Mouse (Mus musculus): Measurements from ENCODE around the gene Lmo2. TPM values are rescaled to one million over a fixed set of nuclear protein-coding genes. Genes with fewer than 3 reads are reported as not detected.

Lmo2 gene
- polyA plus RNA-seq, 1 experiment from 2014 or later = 15.7 TPM

GRCm38 (mm10) chr2:103947982-103948655 lies 9.7 kb upstream of the Lmo2 start:
- 67% methylated on average over 8 of the region's 8 CpGs for WGBS
- DNase-seq (ENCODE audit: low spot score) = no peak
- H3K27me3 ChIP-seq (replicated peaks; ENCODE audit: low read depth, poor library complexity, severe bottlenecking) = 0 out of 2 replicates have a peak, but pooled peaks cover 3% of the 10 kb centered on the region
- H3K36me3 ChIP-seq (replicated peaks) = no peaks in the 10 kb centered on the region
- H3K4me1 ChIP-seq = peaks cover 11% of the 10 kb centered on the region; the same call in 1 of the 2 replicates
- H3K27ac ChIP-seq (replicated peaks) = no peak overlapping the region
- no peak overlapping the region for H3K4me3 ChIP-seq
- H3K9me3 ChIP-seq = no peaks in the 10 kb centered on the region

GRCm38 (mm10) chr2:103953050-103953835 lies 4.5 kb upstream of the Lmo2 start:
- no peak overlapping the region for H3K4me3 ChIP-seq
- DNase-seq (ENCODE audit: low spot score) = no peak
- H3K36me3 ChIP-seq (replicated peaks) = no peaks in the 10 kb centered on the region
- no peaks in the 10 kb centered on the region for H3K27me3 ChIP-seq (replicated peaks; ENCODE audit: low read depth, poor library complexity, severe bottlenecking)
- H3K27ac ChIP-seq (replicated peaks) = no peak overlapping the region
- H3K4me1 ChIP-seq = no peaks in the 10 kb centered on the region
- WGBS = 92% methylated on average over 6 of the region's 6 CpGs
- no peaks in the 10 kb centered on the region for H3K9me3 ChIP-seq

GRCm38 (mm10) chr2:103955714-103956113 lies 2.1 kb upstream of the Lmo2 start:
- 81% methylated on average over 3 of the region's 3 CpGs for WGBS
- H3K36me3 ChIP-seq (replicated peaks) = no peaks in the 10 kb centered on the region
- H3K4me3 ChIP-seq = no peak overlapping the region
- H3K4me1 ChIP-seq = no peaks in the 10 kb centered on the region
- H3K27me3 ChIP-seq (replicated peaks; ENCODE audit: low read depth, poor library complexity, severe bottlenecking) = no peaks in the 10 kb centered on the region
- DNase-seq (ENCODE audit: low spot score) = no peak
- H3K9me3 ChIP-seq = no peaks in the 10 kb centered on the region
- no peak overlapping the region for H3K27ac ChIP-seq (replicated peaks)

- H3K27ac ChIP-seq (replicated peaks) = no peak overlapping the region
- H3K4me3 ChIP-seq = no peak overlapping the region
- no peaks in the 10 kb centered on the region for H3K9me3 ChIP-seq
- WGBS = 83% methylated on average over 6 of the region's 6 CpGs
- H3K27me3 ChIP-seq (replicated peaks; ENCODE audit: low read depth, poor library complexity, severe bottlenecking) = no peaks in the 10 kb centered on the region
- DNase-seq (ENCODE audit: low spot score) = no peak
- H3K4me1 ChIP-seq = no peaks in the 10 kb centered on the region
- no peaks in the 10 kb centered on the region for H3K36me3 ChIP-seq (replicated peaks)
Measured at GRCm38 (mm10) chr2:103956867-103957266, 919 bp upstream of the Lmo2 start.

- 78% methylated on average over 3 of the region's 3 CpGs for WGBS
Measured at GRCm38 (mm10) chr2:103958634-103959033, 848 bp downstream of the Lmo2 start.

GRCm38 (mm10) chr2:103959066-103959465 lies 1.3 kb downstream of the Lmo2 start:
- DNase-seq (ENCODE audit: low spot score) = no peak
- 90% methylated on average over 5 of the region's 5 CpGs for WGBS
- H3K27ac ChIP-seq (replicated peaks) = no peak overlapping the region
- H3K27me3 ChIP-seq (replicated peaks; ENCODE audit: low read depth, poor library complexity, severe bottlenecking) = no peaks in the 10 kb centered on the region
- H3K9me3 ChIP-seq = no peaks in the 10 kb centered on the region
- no peaks in the 10 kb centered on the region for H3K4me1 ChIP-seq
- H3K4me3 ChIP-seq = no peak overlapping the region
- no peaks in the 10 kb centered on the region for H3K36me3 ChIP-seq (replicated peaks)

More at GRCm38 (mm10) chr2:103958634-103959033, 848 bp downstream of the Lmo2 start:
- H3K4me1 ChIP-seq = no peaks in the 10 kb centered on the region
- H3K27ac ChIP-seq (replicated peaks) = no peak overlapping the region
- no peaks in the 10 kb centered on the region for H3K9me3 ChIP-seq
- no peaks in the 10 kb centered on the region for H3K36me3 ChIP-seq (replicated peaks)
- no peak overlapping the region for H3K4me3 ChIP-seq
- H3K27me3 ChIP-seq (replicated peaks; ENCODE audit: low read depth, poor library complexity, severe bottlenecking) = no peaks in the 10 kb centered on the region
- DNase-seq (ENCODE audit: low spot score) = no peak

GRCm38 (mm10) chr2:103959574-103959973 lies 1.8 kb downstream of the Lmo2 start:
- no peak for DNase-seq (ENCODE audit: low spot score)

GRCm38 (mm10) chr2:103962349-103962748 lies 4.6 kb downstream of the Lmo2 start:
- no peaks in the 10 kb centered on the region for H3K9me3 ChIP-seq
- peaks cover 26% of the 10 kb centered on the region for H3K27me3 ChIP-seq (replicated peaks; ENCODE audit: low read depth, poor library complexity, severe bottlenecking)
- H3K4me3 ChIP-seq = no peak overlapping the region
- H3K27ac ChIP-seq (replicated peaks) = no peak overlapping the region
- no peaks in the 10 kb centered on the region for H3K4me1 ChIP-seq
- H3K36me3 ChIP-seq (replicated peaks) = no peaks in the 10 kb centered on the region
- DNase-seq (ENCODE audit: low spot score) = no peak
- 81% methylated on average over 4 of the region's 4 CpGs for WGBS

More at GRCm38 (mm10) chr2:103959574-103959973, 1.8 kb downstream of the Lmo2 start:
- WGBS = 88% methylated on average over 6 of the region's 6 CpGs
- Histone ChIP-seq H3K27ac (replicated peaks) (no peak overlapping the region), H3K9me3 (no peaks in the 10 kb centered on the region), H3K36me3 (replicated peaks) (no peaks in the 10 kb centered on the region), H3K4me3 (no peak overlapping the region), H3K27me3 (replicated peaks; ENCODE audit: low read depth, poor library complexity, severe bottlenecking) (no peaks in the 10 kb centered on the region), H3K4me1 (no peaks in the 10 kb centered on the region)

- 89% methylated on average over 3 of the region's 3 CpGs for WGBS
- H3K27me3 ChIP-seq (replicated peaks; ENCODE audit: low read depth, poor library complexity, severe bottlenecking) = peaks cover 54% of the 10 kb centered on the region
- H3K9me3 ChIP-seq = no peaks in the 10 kb centered on the region
- H3K4me3 ChIP-seq = no peak overlapping the region
- H3K36me3 ChIP-seq (replicated peaks) = no peaks in the 10 kb centered on the region
- no peak for DNase-seq (ENCODE audit: low spot score)
- peaks cover 12% of the 10 kb centered on the region for H3K4me1 ChIP-seq
- no peak overlapping the region for H3K27ac ChIP-seq (replicated peaks)
Measured at GRCm38 (mm10) chr2:103965391-103965790, 7.6 kb downstream of the Lmo2 start.

GRCm38 (mm10) chr2:103968186-103968585 lies 10.4 kb downstream of the Lmo2 start:
- Histone ChIP-seq H3K4me3 (no peak overlapping the region), H3K9me3 (no peaks in the 10 kb centered on the region), H3K27me3 (replicated peaks; ENCODE audit: low read depth, poor library complexity, severe bottlenecking) (peaks cover 82% of the 10 kb centered on the region), H3K4me1 (peaks cover 25% of the 10 kb centered on the region), H3K36me3 (replicated peaks) (no peaks in the 10 kb centered on the region), H3K27ac (replicated peaks) (no peak overlapping the region)
- DNase-seq (ENCODE audit: low spot score) = no peak
- 70% methylated on average over 4 of the region's 4 CpGs for whole genome bisulfite sequencing

GRCm38 (mm10) chr2:103968919-103969436 lies 11.2 kb downstream of the Lmo2 start:
- Histone ChIP-seq H3K27me3 (replicated peaks; ENCODE audit: low read depth, poor library complexity, severe bottlenecking) (peaks cover 90% of the 10 kb centered on the region), H3K36me3 (replicated peaks) (no peaks in the 10 kb centered on the region), H3K9me3 (no peaks in the 10 kb centered on the region), H3K27ac (replicated peaks) (peak overlapping the region; percentile 86), H3K4me1 (peaks cover 25% of the 10 kb centered on the region), H3K4me3 (peak overlapping the region; percentile 74)
- 17% methylated on average over 10 of the region's 10 CpGs for WGBS
- no peak for DNase-seq (ENCODE audit: low spot score)

- Histone ChIP-seq H3K36me3 (replicated peaks) (no peaks in the 10 kb centered on the region), H3K27me3 (replicated peaks; ENCODE audit: low read depth, poor library complexity, severe bottlenecking) (peaks cover 93% of the 10 kb centered on the region), H3K27ac (replicated peaks) (peak overlapping the region; percentile 86), H3K4me3 (peak overlapping the region; percentile 74), H3K4me1 (peaks cover 25% of the 10 kb centered on the region), H3K9me3 (no peaks in the 10 kb centered on the region)
- DNase-seq (ENCODE audit: low spot score) = peak; percentile 76
- WGBS = under 1% methylated on average over 40 of the region's 40 CpGs
Measured at GRCm38 (mm10) chr2:103969437-103970040, 11.8 kb downstream of the Lmo2 start.

Data from embryonic facial prominence, embryonic 10.5 days (tissue).